Mouse (Mus musculus): Measurements from ENCODE around the gene Bbx. TPM values are rescaled to one million over a fixed set of nuclear protein-coding genes. Genes with fewer than 3 reads are reported as not detected.

The Bbx gene
- total RNA-seq, 1 experiment, result 31.2 TPM

DNA sequence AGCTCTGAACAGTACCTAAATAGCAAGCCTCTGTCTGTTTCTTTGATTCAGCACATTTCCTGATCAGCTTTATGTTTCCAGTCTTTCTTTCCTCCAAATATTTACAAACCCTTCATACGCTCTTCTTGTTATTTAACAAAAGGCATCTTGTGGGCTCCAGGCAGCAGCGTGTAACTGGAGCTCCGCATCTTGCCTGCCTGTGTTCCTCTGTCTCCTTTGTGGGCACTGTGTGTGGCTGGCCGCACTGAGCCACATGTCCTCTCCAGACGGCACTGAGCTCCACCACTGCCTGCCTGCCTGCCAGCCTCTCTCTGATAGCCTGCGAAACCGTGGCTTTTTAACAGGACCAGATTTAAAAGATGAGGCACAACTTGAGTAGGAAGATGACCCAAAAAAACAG is 259.4 kb downstream of the Bbx start:
- in situ Hi-C loops (cut with MboI; ENCODE audit: low sequenced_read_pairs in 2 of 2, unreplicated experiment in 2 of 2), result no loop called here
- DNase-seq (ENCODE audit: low read depth, low spot score), result no peak
- TF ChIP-seq ZC3H11A (IDR thresholded peaks at IDR 0.05; ENCODE audit: borderline replicate concordance, low read depth, low read length) (no peak), CHD2 (IDR thresholded peaks at IDR 0.05; ENCODE audit: low read depth, low read length) (no peak), ZNF384 (IDR thresholded peaks at IDR 0.05; ENCODE audit: low read depth, low read length) (no peak), MAFK (IDR thresholded peaks at IDR 0.05; ENCODE audit: insufficient read depth, low read depth, low read length) (no peak), HCFC1 (IDR thresholded peaks at IDR 0.05; ENCODE audit: borderline replicate concordance, insufficient read depth, low read length) (no peak)
- Histone ChIP-seq H3K36me3 (ENCODE audit: control insufficient read depth, insufficient read depth, low read length, poor library complexity, severe bottlenecking) (no peaks in the 10 kb centered on the region), H3K4me3 (ENCODE audit: insufficient read depth in 1 of 2, low read depth in 1 of 2, low read length in 2 of 2, poor library complexity in 1 of 2, severe bottlenecking in 1 of 2) (no peak overlapping the region), H3K27ac (ENCODE audit: insufficient read depth, low read depth, low read length, poor library complexity, severe bottlenecking) (no peak overlapping the region), H3K9ac (ENCODE audit: insufficient read depth, low read depth, low read length, poor library complexity, severe bottlenecking) (no peak overlapping the region), H3K9me3 (ENCODE audit: control insufficient read depth, insufficient read depth, low read depth, low read length) (no peaks in the 10 kb centered on the region), H3K4me1 (ENCODE audit: control insufficient read depth in 2 of 2, insufficient read depth in 2 of 2, low read length in 2 of 2, poor library complexity in 1 of 2) (no peaks in the 10 kb centered on the region)

DNA sequence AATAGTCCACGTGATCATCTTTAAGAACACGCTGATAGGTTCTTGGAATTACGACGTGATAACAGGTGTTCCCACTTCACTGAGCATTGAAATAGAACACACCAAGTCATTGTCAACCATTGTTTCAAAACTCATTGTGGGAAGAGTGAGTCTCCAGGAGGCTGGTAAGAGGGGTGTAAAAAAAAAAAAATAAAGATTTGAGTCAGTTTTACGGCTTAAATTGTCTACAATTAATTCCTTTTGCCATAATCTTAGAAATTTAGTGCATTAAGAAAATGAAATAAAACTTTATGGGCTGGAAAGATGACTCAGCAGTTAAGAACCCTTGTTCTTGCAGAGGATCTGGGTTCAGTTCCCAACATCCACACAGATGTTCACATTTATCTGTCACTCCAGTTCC is 261.4 kb downstream of the Bbx start:
- in situ Hi-C loops (cut with MboI; ENCODE audit: low sequenced_read_pairs in 2 of 2, unreplicated experiment in 2 of 2), result no loop called here
- H3K27ac ChIP-seq (ENCODE audit: insufficient read depth, low read depth, low read length, poor library complexity, severe bottlenecking), result no peak overlapping the region
- TF ChIP-seq CHD2 (IDR thresholded peaks at IDR 0.05; ENCODE audit: low read depth, low read length), result no peak
- TF ChIP-seq ZNF384 (IDR thresholded peaks at IDR 0.05; ENCODE audit: low read depth, low read length), result no peak
- no peak for TF ChIP-seq HCFC1 (IDR thresholded peaks at IDR 0.05; ENCODE audit: borderline replicate concordance, insufficient read depth, low read length)
- no peak for TF ChIP-seq MAFK (IDR thresholded peaks at IDR 0.05; ENCODE audit: insufficient read depth, low read depth, low read length)
- TF ChIP-seq ZC3H11A (IDR thresholded peaks at IDR 0.05; ENCODE audit: borderline replicate concordance, low read depth, low read length), result no peak
- DNase-seq (ENCODE audit: low read depth, low spot score), result no peak
- H3K9me3 ChIP-seq (ENCODE audit: control insufficient read depth, insufficient read depth, low read depth, low read length), result no peaks in the 10 kb centered on the region
- no peak overlapping the region for H3K4me3 ChIP-seq (ENCODE audit: insufficient read depth in 1 of 2, low read depth in 1 of 2, low read length in 2 of 2, poor library complexity in 1 of 2, severe bottlenecking in 1 of 2)
- no peak overlapping the region for H3K9ac ChIP-seq (ENCODE audit: insufficient read depth, low read depth, low read length, poor library complexity, severe bottlenecking)
- 0 out of 4 replicates have a peak, but pooled peaks cover 0 to 3% of the 10 kb centered on the region in 2 experiments for H3K4me1 ChIP-seq (ENCODE audit: control insufficient read depth in 2 of 2, insufficient read depth in 2 of 2, low read length in 2 of 2, poor library complexity in 1 of 2)
- no peaks in the 10 kb centered on the region for H3K36me3 ChIP-seq (ENCODE audit: control insufficient read depth, insufficient read depth, low read length, poor library complexity, severe bottlenecking)

DNA sequence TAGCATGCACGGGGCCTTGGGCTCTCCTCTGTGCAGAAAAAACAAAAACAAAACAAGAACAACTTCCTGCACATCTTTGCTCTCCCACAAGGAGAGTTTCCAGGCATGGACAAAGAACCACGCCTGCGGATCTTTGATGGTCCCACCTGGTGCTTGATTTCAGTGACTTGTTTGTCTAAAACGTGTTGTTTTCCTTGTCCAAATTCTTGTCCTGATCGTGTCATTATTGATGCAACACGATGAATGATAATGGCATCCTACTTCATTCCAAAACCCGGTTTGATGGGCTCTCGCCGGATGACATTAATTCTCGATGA is 264.2 kb downstream of the Bbx start:
- no peak overlapping the region for H3K9ac ChIP-seq (ENCODE audit: insufficient read depth, low read depth, low read length, poor library complexity, severe bottlenecking)

DNA sequence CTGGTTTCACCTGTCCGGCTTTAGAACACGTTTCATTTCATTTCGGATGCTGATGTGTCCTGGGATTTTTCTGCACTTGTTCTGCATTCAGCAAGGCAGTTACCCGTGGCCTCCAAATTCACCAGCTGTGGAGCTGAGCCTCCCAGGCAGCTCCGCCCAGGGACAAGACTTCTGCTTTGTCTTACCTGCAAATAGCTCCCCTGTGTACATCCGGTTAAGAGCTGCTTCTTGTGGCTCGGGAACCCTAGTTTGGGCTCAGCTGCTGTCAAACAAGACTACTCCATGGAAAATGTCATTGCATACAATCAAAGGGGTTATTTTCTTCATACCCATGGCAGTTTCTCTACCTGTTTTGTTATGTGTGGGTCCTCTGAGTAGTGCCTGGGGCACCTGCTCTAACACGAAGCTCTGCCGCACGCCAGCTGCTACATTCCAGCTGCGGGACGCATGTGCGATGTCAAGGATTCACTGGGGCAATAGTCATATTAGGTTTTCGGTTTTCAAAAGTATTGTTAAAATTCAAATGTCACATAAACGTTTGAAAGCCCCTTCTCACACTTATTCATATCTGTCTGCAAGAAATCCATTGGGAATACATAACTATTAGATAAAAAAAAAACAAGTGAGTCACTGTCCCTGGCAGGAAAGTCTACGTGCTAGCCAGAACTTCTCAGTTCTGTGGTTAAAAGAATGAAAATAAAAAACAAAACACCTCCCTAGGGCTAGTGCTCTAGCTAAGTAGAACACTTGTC is 264.8 kb downstream of the Bbx start:
- Histone ChIP-seq H3K4me3 (ENCODE audit: insufficient read depth in 1 of 2, low read depth in 1 of 2, low read length in 2 of 2, poor library complexity in 1 of 2, severe bottlenecking in 1 of 2) (no peak overlapping the region), H3K27ac (ENCODE audit: insufficient read depth, low read depth, low read length, poor library complexity, severe bottlenecking) (no peak overlapping the region), H3K36me3 (ENCODE audit: control insufficient read depth, insufficient read depth, low read length, poor library complexity, severe bottlenecking) (no peaks in the 10 kb centered on the region), H3K4me1 (ENCODE audit: control insufficient read depth in 2 of 2, insufficient read depth in 2 of 2, low read length in 2 of 2, poor library complexity in 1 of 2) (peaks cover 0 to 10% of the 10 kb centered on the region in 2 experiments; a peak in 1 of 4 replicates), H3K9ac (ENCODE audit: insufficient read depth, low read depth, low read length, poor library complexity, severe bottlenecking) (no peak overlapping the region), H3K9me3 (ENCODE audit: control insufficient read depth, insufficient read depth, low read depth, low read length) (no peaks in the 10 kb centered on the region)
- TF ChIP-seq ZNF384 (IDR thresholded peaks at IDR 0.05; ENCODE audit: low read depth, low read length) (no peak), MAFK (IDR thresholded peaks at IDR 0.05; ENCODE audit: insufficient read depth, low read depth, low read length) (no peak), HCFC1 (IDR thresholded peaks at IDR 0.05; ENCODE audit: borderline replicate concordance, insufficient read depth, low read length) (no peak), CHD2 (IDR thresholded peaks at IDR 0.05; ENCODE audit: low read depth, low read length) (no peak)
- in situ Hi-C loops (cut with MboI; ENCODE audit: low sequenced_read_pairs in 2 of 2, unreplicated experiment in 2 of 2), result no loop called here
- no peak for DNase-seq (ENCODE audit: low read depth, low spot score)

More for the DNA sequence above, 264.2 kb downstream of the Bbx start:
- in situ Hi-C loops (cut with MboI; ENCODE audit: low sequenced_read_pairs in 2 of 2, unreplicated experiment in 2 of 2), result no loop called here
- TF ChIP-seq MAFK (IDR thresholded peaks at IDR 0.05; ENCODE audit: insufficient read depth, low read depth, low read length) (no peak), ZC3H11A (IDR thresholded peaks at IDR 0.05; ENCODE audit: borderline replicate concordance, low read depth, low read length) (no peak), HCFC1 (IDR thresholded peaks at IDR 0.05; ENCODE audit: borderline replicate concordance, insufficient read depth, low read length) (no peak), ZNF384 (IDR thresholded peaks at IDR 0.05; ENCODE audit: low read depth, low read length) (no peak), CHD2 (IDR thresholded peaks at IDR 0.05; ENCODE audit: low read depth, low read length) (no peak)
- no peaks in the 10 kb centered on the region for H3K36me3 ChIP-seq (ENCODE audit: control insufficient read depth, insufficient read depth, low read length, poor library complexity, severe bottlenecking)
- H3K4me3 ChIP-seq (ENCODE audit: insufficient read depth in 1 of 2, low read depth in 1 of 2, low read length in 2 of 2, poor library complexity in 1 of 2, severe bottlenecking in 1 of 2), result no peak overlapping the region
- H3K9me3 ChIP-seq (ENCODE audit: control insufficient read depth, insufficient read depth, low read depth, low read length), result no peaks in the 10 kb centered on the region
- DNase-seq (ENCODE audit: low read depth, low spot score), result no peak
- H3K4me1 ChIP-seq (ENCODE audit: control insufficient read depth in 2 of 2, insufficient read depth in 2 of 2, low read length in 2 of 2, poor library complexity in 1 of 2), result peaks cover 0 to 10% of the 10 kb centered on the region in 2 experiments; a peak in 1 of 4 replicates
- no peak overlapping the region for H3K27ac ChIP-seq (ENCODE audit: insufficient read depth, low read depth, low read length, poor library complexity, severe bottlenecking)
